Mouse (Mus musculus) frontal cortex, postnatal 36 days (tissue): ENCODE results near the gene Ppp1r9b.
A peak's percentile ranks its signal among the peaks of the same experiment; 100 is the strongest.
"Not testable (repeated sequence)": the region's sequence is repeated elsewhere in the genome, so short reads cannot be mapped to it uniquely, and the experiment has no call there.

Source experiments
- DNase-seq, 2 experiments: peaks; one replicate each; pipeline ENCODE4 v3.0.0; 2022; ENCODE audit warnings: low spot score in 2 of 2

The Ppp1r9b gene

DNA sequence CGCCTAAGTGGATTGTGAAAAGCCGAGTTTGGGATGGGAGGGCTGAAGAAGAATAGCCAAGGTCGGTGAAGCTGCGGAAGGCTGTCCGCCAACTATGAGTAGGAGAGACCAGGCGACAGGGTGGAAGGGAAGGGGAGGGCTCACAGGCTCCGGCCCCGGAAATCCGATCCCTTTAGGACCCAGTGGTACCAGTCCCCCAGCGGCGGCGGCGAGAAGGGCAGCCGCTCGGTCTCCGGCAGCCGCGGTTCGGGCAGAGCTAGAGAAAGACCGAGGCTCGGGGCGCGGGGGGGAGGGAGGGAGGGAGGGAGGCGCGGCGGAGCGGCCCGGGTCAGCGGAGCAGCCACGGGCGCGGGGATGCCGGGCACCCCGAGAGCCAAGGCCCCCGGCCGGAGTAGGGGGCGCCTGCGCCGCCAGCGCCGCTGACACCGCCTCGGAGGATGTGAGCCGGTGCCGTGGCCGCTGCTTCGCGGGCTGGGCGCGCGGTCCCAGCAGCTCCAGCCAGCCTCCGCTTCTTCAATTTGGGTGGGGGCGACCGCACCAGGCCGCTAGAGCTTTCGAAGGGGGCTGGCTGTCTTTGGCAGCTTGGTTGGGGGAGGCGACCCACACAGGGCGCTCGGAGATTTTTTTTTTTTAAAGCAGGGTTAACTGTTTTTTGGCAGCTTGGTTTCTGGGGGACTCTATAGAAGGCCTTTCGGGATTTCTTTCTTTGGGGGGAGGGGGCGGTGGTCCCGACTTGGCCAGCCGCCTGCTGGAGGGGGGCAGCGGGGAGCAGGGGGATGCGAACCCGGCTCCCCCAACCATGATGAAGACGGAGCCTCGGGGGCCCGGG is at the start of gene Ppp1r9b:
Gene Ppp1r9b, plus strand, starts transcription at position 287 of the 829 bp plus-strand sequence.
- DNase-seq = peak; percentile 90 to 93

- DNase-seq = no peak
Measured at GRCm38 (mm10) chr11:94941121-94941520, 49.7 kb upstream of the Ppp1r9b start.

DNA sequence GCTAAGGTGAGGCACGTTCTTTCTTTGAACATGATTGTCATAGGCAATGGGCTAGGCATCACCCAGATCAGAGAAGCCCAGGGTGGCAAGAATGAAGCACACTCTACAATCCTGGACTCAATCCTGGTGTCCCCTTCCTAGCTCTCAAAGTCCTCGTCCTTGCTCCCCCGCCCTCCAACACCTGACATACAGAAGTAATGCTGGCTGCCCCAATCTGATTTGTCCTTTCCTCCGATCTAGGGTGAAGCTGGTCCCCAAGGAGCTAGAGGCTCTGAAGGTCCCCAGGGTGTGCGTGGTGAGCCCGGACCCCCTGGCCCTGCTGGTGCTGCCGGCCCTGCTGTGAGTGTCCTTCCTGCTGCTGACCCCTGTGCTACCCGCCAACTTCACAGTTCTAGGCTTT is 49.1 kb upstream of the Ppp1r9b start:
- no peak for DNase-seq

DNA sequence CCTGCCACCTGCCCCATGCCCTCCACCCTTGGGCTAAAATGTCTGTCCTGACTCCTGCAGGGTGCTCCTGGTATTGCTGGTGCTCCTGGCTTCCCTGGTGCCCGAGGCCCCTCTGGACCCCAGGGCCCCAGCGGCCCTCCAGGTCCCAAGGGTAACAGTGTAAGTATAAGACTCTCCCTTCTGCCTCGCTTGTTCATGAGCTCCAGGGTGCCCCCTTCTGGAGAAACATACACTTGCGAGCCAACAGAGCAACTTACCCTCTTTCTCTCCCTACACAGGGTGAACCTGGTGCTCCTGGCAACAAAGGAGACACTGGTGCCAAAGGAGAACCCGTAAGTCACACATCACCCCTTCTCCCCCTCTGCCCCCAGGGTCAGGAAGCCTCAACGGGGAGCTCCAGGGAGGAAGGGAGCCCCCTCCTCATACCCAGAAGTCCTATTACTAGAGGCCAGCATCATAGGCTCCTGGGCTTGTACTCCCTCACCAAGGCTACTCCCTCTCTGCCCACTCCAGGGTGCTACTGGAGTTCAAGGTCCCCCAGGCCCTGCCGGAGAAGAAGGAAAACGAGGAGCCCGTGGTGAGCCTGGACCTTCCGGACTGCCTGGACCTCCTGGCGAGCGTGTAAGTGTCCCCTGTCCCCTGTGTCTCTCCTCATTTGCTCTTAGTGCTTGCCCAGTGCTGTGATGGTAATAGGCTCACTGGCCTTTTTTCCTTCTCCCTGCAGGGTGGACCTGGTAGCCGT is 48.4 kb upstream of the Ppp1r9b start:
- DNase-seq = peak; percentile 36 to 41

DNA sequence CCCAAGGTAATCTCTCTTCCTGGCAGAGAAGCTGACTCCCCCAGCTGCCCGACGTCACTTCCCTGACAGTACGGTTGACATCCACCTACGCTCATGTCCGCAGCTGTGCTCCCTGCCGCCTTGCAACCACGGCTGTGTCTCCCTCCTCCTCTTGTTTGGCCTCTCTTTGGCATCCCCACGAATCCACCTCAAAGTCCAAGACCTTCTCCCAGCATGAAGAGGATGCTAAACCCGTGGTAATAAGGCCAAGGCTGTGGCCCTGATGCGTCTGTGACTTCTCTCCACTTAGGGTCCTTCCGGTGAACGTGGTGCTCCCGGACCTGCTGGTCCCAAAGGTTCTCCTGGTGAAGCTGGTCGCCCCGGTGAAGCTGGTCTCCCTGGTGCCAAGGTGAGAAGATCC is 47.8 kb upstream of the Ppp1r9b start:
- no peak for DNase-seq

DNA sequence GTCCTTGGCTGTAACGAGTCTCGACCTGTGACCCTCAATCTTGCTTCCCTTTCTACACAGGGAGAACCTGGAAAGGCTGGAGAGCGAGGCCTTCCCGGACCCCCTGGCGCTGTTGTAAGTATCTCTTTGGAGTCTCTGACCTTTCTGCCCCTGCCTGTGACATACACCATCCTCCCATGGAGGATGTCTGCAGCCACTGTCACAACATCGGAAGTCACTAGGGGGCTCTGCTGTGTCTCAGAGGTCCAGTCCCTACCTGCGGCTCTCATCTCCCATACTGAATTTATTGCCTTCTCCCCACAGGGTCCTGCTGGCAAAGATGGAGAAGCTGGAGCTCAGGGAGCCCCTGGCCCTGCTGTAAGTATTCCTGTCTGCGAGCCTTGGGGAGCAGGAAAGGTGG is 46.5 kb upstream of the Ppp1r9b start:
- no peak for DNase-seq

GRCm38 (mm10) chr11:94945236-94945635 is 45.6 kb upstream of the Ppp1r9b start:
- no peak for DNase-seq

DNA sequence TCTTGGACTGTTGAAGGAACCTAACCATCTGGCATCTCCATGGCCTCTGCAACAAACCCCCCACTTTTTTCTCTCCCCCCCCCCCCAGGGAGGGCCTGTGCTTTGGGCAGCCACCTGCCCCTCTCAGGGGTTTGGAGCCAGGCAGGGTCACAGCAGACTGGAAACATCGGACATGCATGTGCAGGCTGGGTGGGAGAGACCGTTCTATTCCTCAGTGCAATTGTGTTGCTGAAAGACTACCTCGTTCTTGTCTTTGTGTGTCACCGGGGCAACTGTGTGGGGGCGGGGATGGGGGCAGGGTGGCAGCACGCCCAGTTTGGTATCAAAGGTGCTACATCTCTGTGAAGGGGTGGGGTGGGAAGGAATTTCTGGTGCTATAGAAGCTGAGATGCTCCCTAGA is 38.7 kb upstream of the Ppp1r9b start:
- DNase-seq = no peak

DNA sequence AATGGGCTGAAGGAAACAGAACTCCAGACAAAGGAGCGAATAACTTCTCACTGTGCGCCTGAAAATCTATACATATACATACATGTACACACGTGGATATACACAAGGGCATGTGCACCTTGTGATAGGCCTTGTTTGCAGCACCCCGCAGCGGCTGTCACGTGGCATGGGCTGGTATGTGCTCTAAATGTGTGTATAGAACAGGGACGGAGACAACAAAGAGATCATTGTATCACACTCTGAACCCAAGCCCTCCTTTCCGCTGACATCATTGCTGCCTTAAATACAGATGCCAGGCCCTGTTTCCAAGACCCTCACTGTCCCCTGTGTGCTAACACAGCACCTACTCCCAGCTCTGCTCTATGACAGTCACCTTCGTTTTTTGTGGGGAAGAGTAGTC is 35.7 kb upstream of the Ppp1r9b start:
- no peak for DNase-seq

DNA sequence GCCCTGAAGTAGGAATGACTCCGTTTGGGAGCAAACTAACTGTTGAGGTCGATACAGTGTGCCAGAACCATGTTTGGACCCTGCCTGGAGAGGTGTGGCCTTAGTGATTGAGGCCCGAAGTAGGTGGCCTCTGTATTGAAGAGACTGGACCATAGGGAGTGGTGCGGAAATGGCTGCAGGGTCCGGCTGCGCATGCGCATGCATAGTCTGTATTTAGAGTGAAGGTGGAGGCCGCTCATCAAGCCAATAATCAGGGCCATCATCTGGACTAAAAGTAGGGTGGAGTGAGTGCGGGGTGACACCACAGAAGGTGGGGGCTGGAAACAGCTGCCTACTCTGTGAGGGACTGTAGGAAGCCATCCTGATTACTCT is 33.2 kb upstream of the Ppp1r9b start:
- no peak for DNase-seq

- DNase-seq = peak in 1 of 2 experiments; percentile 32
Measured at GRCm38 (mm10) chr11:94958065-94958858, 32.6 kb upstream of the Ppp1r9b start.

GRCm38 (mm10) chr11:94962534-94963101 is 28.2 kb upstream of the Ppp1r9b start:
- no peak for DNase-seq

- no peak for DNase-seq
Measured at GRCm38 (mm10) chr11:94967419-94967818, 23.4 kb upstream of the Ppp1r9b start, which contains the start of gene Hils1. Gene Hils1, plus strand, starts transcription at chr11:94967593.

DNA sequence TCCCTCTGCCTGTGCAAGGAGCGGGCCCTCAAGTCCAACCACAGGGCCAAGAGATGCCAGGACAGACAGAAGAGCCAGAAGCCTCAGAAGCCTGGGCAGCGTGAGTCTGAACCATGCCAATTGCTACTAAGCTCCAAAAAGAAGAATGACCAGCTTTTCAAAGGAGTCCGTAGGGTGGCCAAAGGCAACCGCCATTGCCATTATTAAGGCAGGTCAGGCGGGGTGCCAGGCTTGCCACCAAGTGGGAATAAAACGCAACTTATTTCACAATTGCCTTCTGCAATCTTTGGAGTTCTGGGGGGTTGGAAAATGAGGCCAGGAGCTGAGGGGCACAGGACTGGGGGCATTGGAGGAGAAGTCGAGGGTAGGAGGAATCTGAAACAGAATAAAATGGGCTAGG is 22.6 kb upstream of the Ppp1r9b start:
- peak in 1 of 2 experiments; percentile 14 for DNase-seq

GRCm38 (mm10) chr11:94969709-94970108 is 21.1 kb upstream of the Ppp1r9b start:
- DNase-seq = not testable (repeated sequence)

DNA sequence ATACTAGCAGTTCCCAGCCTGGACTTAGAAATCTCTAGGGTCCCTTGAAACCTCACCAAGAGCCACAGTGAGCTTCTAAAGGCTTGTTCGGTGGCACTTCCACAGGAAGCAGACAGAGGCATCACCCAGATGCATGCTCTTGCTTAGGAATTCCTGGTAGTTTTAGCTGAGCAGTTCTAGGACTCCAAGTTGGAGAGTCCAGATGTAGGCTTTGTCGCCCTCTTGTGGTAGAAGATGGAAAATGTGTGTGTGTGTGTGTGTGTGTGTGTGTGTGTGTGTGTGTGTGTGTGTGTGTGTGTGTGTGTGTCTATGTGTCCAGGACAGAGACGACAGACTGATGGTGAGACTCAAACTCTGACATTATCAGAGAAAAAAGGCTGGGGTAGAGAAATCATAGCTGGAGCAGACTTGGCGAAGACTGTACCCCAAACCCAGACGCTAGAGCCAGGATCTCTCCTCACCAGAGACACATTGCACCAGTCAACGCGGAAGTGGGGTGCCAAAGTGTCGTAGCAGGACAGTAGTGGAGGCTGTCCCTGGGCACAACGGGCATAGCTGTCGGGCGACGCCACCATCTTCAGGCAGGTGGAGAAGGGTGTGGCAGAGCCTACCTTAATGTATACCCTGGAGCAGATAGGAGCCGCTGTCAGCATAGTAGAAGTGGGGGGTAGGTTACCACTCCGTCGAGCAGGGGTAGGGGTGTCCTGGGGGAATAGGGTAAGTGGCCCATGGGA is 20.5 kb upstream of the Ppp1r9b start:
- DNase-seq = peak; percentile 65 to 89

GRCm38 (mm10) chr11:94971895-94972615 is 18.8 kb upstream of the Ppp1r9b start:
- no peak for DNase-seq

GRCm38 (mm10) chr11:94972887-94973286 is 17.9 kb upstream of the Ppp1r9b start:
- no peak for DNase-seq

- DNase-seq = no peak
Measured at GRCm38 (mm10) chr11:94973313-94973712, 17.5 kb upstream of the Ppp1r9b start.

- no peak for DNase-seq
Measured at GRCm38 (mm10) chr11:94974951-94975350, 15.9 kb upstream of the Ppp1r9b start.
